Comparison of ENCODE assay signal across 29 mouse cellular contexts in genomic region chr3:73084620-73085019, GRCm38 (mm10). TPM values are rescaled to one million over a fixed set of nuclear protein-coding genes. Genes with fewer than 3 reads are reported as not detected.
"Had no signal": no experiment of that assay in that cellular context is flagged by ENCODE, and none has a peak within 500 bp of the region (broad histone marks: within the 10 kb centered on the region; RNA-seq: fewer than 3 reads in every experiment).

No protein-coding gene starts in this region.

- H3K4me3 ChIP-seq: embryonic facial prominence, embryonic 10.5 days; embryonic facial prominence, embryonic 12.5 days; embryonic facial prominence, embryonic 13.5 days; embryonic facial prominence, embryonic 15.5 days; erythroblast, embryonic 14.5 days; forebrain, embryonic 10.5 days; forebrain, embryonic 12.5 days; forebrain, embryonic 13.5 days; forebrain, embryonic 15.5 days; gastrocnemius, adult 2 months; heart, adult 2 months; heart, embryonic 10.5 days had no signal

- H3K9me3 ChIP-seq: embryonic facial prominence, embryonic 10.5 days; embryonic facial prominence, embryonic 12.5 days; embryonic facial prominence, embryonic 13.5 days; embryonic facial prominence, embryonic 15.5 days; forebrain, embryonic 10.5 days; forebrain, embryonic 12.5 days; forebrain, embryonic 13.5 days; forebrain, embryonic 15.5 days; heart, embryonic 10.5 days had no signal

- H3K36me3 ChIP-seq: embryonic facial prominence, embryonic 10.5 days; embryonic facial prominence, embryonic 12.5 days; embryonic facial prominence, embryonic 13.5 days; embryonic facial prominence, embryonic 15.5 days; forebrain, embryonic 10.5 days; forebrain, embryonic 12.5 days; forebrain, embryonic 15.5 days; heart, embryonic 10.5 days had no signal

- H3K27me3 ChIP-seq: embryonic facial prominence, embryonic 12.5 days; embryonic facial prominence, embryonic 13.5 days; embryonic facial prominence, embryonic 15.5 days; forebrain, embryonic 12.5 days; forebrain, embryonic 13.5 days; forebrain, embryonic 15.5 days had no signal

- H3K9ac ChIP-seq: embryonic facial prominence, embryonic 12.5 days; embryonic facial prominence, embryonic 13.5 days; embryonic facial prominence, embryonic 15.5 days; forebrain, embryonic 12.5 days; forebrain, embryonic 13.5 days; forebrain, embryonic 15.5 days; forebrain, postnatal 0 days had no signal

- ATAC-seq: forebrain, embryonic 13.5 days; forebrain, embryonic 14.5 days; forebrain, embryonic 15.5 days; forebrain, embryonic 16.5 days; forebrain, postnatal 0 days had no signal

- H3K27ac ChIP-seq: embryonic facial prominence, embryonic 10.5 days; embryonic facial prominence, embryonic 12.5 days; embryonic facial prominence, embryonic 13.5 days; embryonic facial prominence, embryonic 15.5 days; forebrain, embryonic 10.5 days; forebrain, embryonic 12.5 days; forebrain, embryonic 13.5 days; forebrain, embryonic 15.5 days; gastrocnemius, adult 2 months; heart, adult 2 months; heart, embryonic 10.5 days had no signal

- H3K4me2 ChIP-seq: embryonic facial prominence, embryonic 12.5 days; embryonic facial prominence, embryonic 13.5 days; embryonic facial prominence, embryonic 15.5 days; forebrain, embryonic 12.5 days; forebrain, embryonic 13.5 days; forebrain, embryonic 15.5 days had no signal

- DNase-seq: cerebellum, adult 8-10 months; cerebellum, adult 9-10 months; cerebellum, adult 9-11 months; cerebellum, postnatal 10 days; cerebellum, postnatal 14 days; cerebellum, postnatal 25 days; cerebellum, postnatal 36 days; embryo, embryonic 11 days; forebrain, postnatal 0 days; gastrocnemius, adult 2 months; gastrocnemius, postnatal 10 days; gastrocnemius, postnatal 14 days; gastrocnemius, postnatal 25 days; gastrocnemius, postnatal 36 days; heart, adult 11 months; heart, adult 18-20 months; heart, adult 2 months had no signal

- H3K4me1 ChIP-seq: embryonic facial prominence, embryonic 10.5 days; embryonic facial prominence, embryonic 12.5 days; embryonic facial prominence, embryonic 13.5 days; embryonic facial prominence, embryonic 15.5 days; forebrain, embryonic 10.5 days; forebrain, embryonic 12.5 days; forebrain, embryonic 13.5 days; forebrain, embryonic 15.5 days; heart, embryonic 10.5 days had no signal

RNA-seq across cellular contexts. Expression of gene Slitrk3, which starts 27.0 kb away (rescaled TPM):
- polyA plus RNA-seq: erythroblast, embryonic 14.5 days; heart, adult 2 months had no signal
